Mouse (Mus musculus): ENCODE measurements around the gene Clic3. TPM values are rescaled to one million over a fixed set of nuclear protein-coding genes. Genes with fewer than 3 reads are reported as not detected.

Clic3 gene
- polyA plus RNA-seq, 2 experiments from 2014 or later, result 1.2 to 2.2 TPM

Other genes with a start within 250 kb of the Clic3 start
- gene Nelfb, start 245.3 kb upstream of the Clic3 start, polyA plus RNA-seq (2017; shearing (Covaris generic)), result 10 to 100 TPM; 48.2 to 55.8 TPM
- gene Stpg3, start 242.2 kb upstream of the Clic3 start, polyA plus RNA-seq (2017; shearing (Covaris generic)), result not detected
- not detected for gene Fam166a, start 238.1 kb upstream of the Clic3 start, polyA plus RNA-seq (2017; shearing (Covaris generic))
- gene Tubb4b, start 232.1 kb upstream of the Clic3 start, polyA plus RNA-seq (2017; shearing (Covaris generic)), result 100 to 1,000 TPM in 1 of 2 experiments, 10 to 100 TPM in 1; 94.5 to 120 TPM
- gene Slc34a3, start 222.5 kb upstream of the Clic3 start, polyA plus RNA-seq (2017; shearing (Covaris generic)), result not detected
- not detected for gene Rnf224, start 220.1 kb upstream of the Clic3 start, polyA plus RNA-seq (2017; shearing (Covaris generic))
- under 1 TPM; 0.38 to 0.57 TPM for gene Rnf208, start 214.6 kb upstream of the Clic3 start, polyA plus RNA-seq (2017; shearing (Covaris generic))
- not detected for gene Cysrt1, start 214.4 kb upstream of the Clic3 start, polyA plus RNA-seq (2017; shearing (Covaris generic))
- gene AL732309.1, start 210.0 kb upstream of the Clic3 start, polyA plus RNA-seq (2017; shearing (Covaris generic)), result 1 to 10 TPM; 5.9 to 7.1 TPM
- 10 to 100 TPM in 1 of 2 experiments, 1 to 10 TPM in 1; 9.5 to 10.4 TPM for gene Tmem203, start 201.4 kb upstream of the Clic3 start, polyA plus RNA-seq (2017; shearing (Covaris generic))
- gene Tprn, start 194.2 kb upstream of the Clic3 start, polyA plus RNA-seq (2017; shearing (Covaris generic)), result 1 to 10 TPM; 1.8 to 3.8 TPM
- gene Ssna1, start 184.4 kb upstream of the Clic3 start, polyA plus RNA-seq (2017; shearing (Covaris generic)), result 100 to 1,000 TPM; 124 to 131 TPM
- 10 to 100 TPM; 34.8 to 54.1 TPM for gene Anapc2, start 184.4 kb upstream of the Clic3 start, polyA plus RNA-seq (2017; shearing (Covaris generic))
- not detected for gene Tmem210, start 168.7 kb upstream of the Clic3 start, polyA plus RNA-seq (2017; shearing (Covaris generic))
- not detected for gene Lrrc26, start 166.9 kb upstream of the Clic3 start, polyA plus RNA-seq (2017; shearing (Covaris generic))
- not detected for gene Grin1, start 137.7 kb upstream of the Clic3 start, polyA plus RNA-seq (2017; shearing (Covaris generic))
- 10 to 100 TPM; 21.7 to 32.4 TPM for gene Man1b1, start 124.5 kb upstream of the Clic3 start, polyA plus RNA-seq (2017; shearing (Covaris generic))
- gene Dpp7, start 100.5 kb upstream of the Clic3 start, polyA plus RNA-seq (2017; shearing (Covaris generic)), result 10 to 100 TPM; 15.5 to 24.6 TPM
- 10 to 100 TPM; 18.0 to 18.8 TPM for gene Uap1l1, start 91.2 kb upstream of the Clic3 start, polyA plus RNA-seq (2017; shearing (Covaris generic))
- gene Sapcd2, start 84.5 kb upstream of the Clic3 start, polyA plus RNA-seq (2017; shearing (Covaris generic)), result 1 to 10 TPM in 1 of 2 experiments, under 1 TPM in 1; 0.58 to 1.2 TPM
- not detected for gene Entpd2, start 61.0 kb upstream of the Clic3 start, polyA plus RNA-seq (2017; shearing (Covaris generic))
- gene Npdc1, start 57.5 kb upstream of the Clic3 start, polyA plus RNA-seq (2017; shearing (Covaris generic)), result 1 to 10 TPM; 1.4 to 2.3 TPM
- gene Fut7, start 33.6 kb upstream of the Clic3 start, polyA plus RNA-seq (2017; shearing (Covaris generic)), result 10 to 100 TPM in 1 of 2 experiments, 1 to 10 TPM in 1; 4.0 to 11.7 TPM
- 10 to 100 TPM; 31.9 to 45.3 TPM for gene Abca2, start 28.1 kb upstream of the Clic3 start, polyA plus RNA-seq (2017; shearing (Covaris generic))
- gene Paxx, start 4.3 kb downstream of the Clic3 start, polyA plus RNA-seq (2017; shearing (Covaris generic)), result 100 to 1,000 TPM in 1 of 2 experiments, 10 to 100 TPM in 1; 74.7 to 102 TPM
- gene Ptgds, start 13.2 kb downstream of the Clic3 start, polyA plus RNA-seq (2017; shearing (Covaris generic)), result not detected
- gene Lcn12, start 37.1 kb downstream of the Clic3 start, polyA plus RNA-seq (2017; shearing (Covaris generic)), result not detected
- gene Fbxw5, start 43.9 kb downstream of the Clic3 start, polyA plus RNA-seq (2017; shearing (Covaris generic)), result 100 to 1,000 TPM in 1 of 2 experiments, 10 to 100 TPM in 1; 60.7 to 143 TPM
- gene C8g, start 44.9 kb downstream of the Clic3 start, polyA plus RNA-seq (2017; shearing (Covaris generic)), result 1 to 10 TPM; 4.5 to 4.6 TPM
- gene Traf2, start 90.1 kb downstream of the Clic3 start, polyA plus RNA-seq (2017; shearing (Covaris generic)), result 100 to 1,000 TPM in 1 of 2 experiments, 10 to 100 TPM in 1; 83.7 to 125 TPM
- 100 to 1,000 TPM; 257 to 281 TPM for gene Edf1, start 101.0 kb downstream of the Clic3 start, polyA plus RNA-seq (2017; shearing (Covaris generic))
- gene Mamdc4, start 118.0 kb downstream of the Clic3 start, polyA plus RNA-seq (2017; shearing (Covaris generic)), result 1 to 10 TPM; 1.6 to 4.7 TPM
- 10 to 100 TPM; 53.9 to 66.8 TPM for gene Phpt1, start 118.4 kb downstream of the Clic3 start, polyA plus RNA-seq (2017; shearing (Covaris generic))
- not detected for gene Ajm1, start 124.9 kb downstream of the Clic3 start, polyA plus RNA-seq (2017; shearing (Covaris generic))
- gene Rabl6, start 151.7 kb downstream of the Clic3 start, polyA plus RNA-seq (2017; shearing (Covaris generic)), result 10 to 100 TPM; 17.0 to 20.1 TPM
- gene Ccdc183, start 160.8 kb downstream of the Clic3 start, polyA plus RNA-seq (2017; shearing (Covaris generic)), result not detected
- gene Tmem141, start 165.2 kb downstream of the Clic3 start, polyA plus RNA-seq (2017; shearing (Covaris generic)), result under 1 TPM in 1 of 2 experiments, not detected in 1; 0.94 TPM
- 1 to 10 TPM; 1.8 to 3.5 TPM for gene Fcna, start 171.2 kb downstream of the Clic3 start, polyA plus RNA-seq (2017; shearing (Covaris generic))
- not detected for gene Lcn8, start 196.3 kb downstream of the Clic3 start, polyA plus RNA-seq (2017; shearing (Covaris generic))
- not detected for gene Lcn5, start 201.1 kb downstream of the Clic3 start, polyA plus RNA-seq (2017; shearing (Covaris generic))
- not detected for gene Lcn6, start 219.9 kb downstream of the Clic3 start, polyA plus RNA-seq (2017; shearing (Covaris generic))
- gene Lcn10, start 225.9 kb downstream of the Clic3 start, polyA plus RNA-seq (2017; shearing (Covaris generic)), result 1 to 10 TPM in 1 of 2 experiments, under 1 TPM in 1; 0.69 to 3.0 TPM
- not detected for gene Obp2a, start 243.2 kb downstream of the Clic3 start, polyA plus RNA-seq (2017; shearing (Covaris generic))
- 100 to 1,000 TPM; 100 to 127 TPM for gene Bmyc, start 249.9 kb downstream of the Clic3 start, polyA plus RNA-seq (2017; shearing (Covaris generic))